Mouse (Mus musculus) bone marrow, adult 2 months (tissue): ENCODE results near the gene Liph.

Source experiments
- CTCF ChIP-seq: fragments of 200-500 bp; IDR thresholded peaks from 2 replicates; pipeline ENCODE4 v1.5.1; 2011; ENCODE audit warnings: low read length, control low read depth; ENCODE audit not compliant: control insufficient read depth, insufficient read depth
- POLR2A ChIP-seq: fragments of 200-500 bp; IDR thresholded peaks from 2 replicates; pipeline ENCODE4 v1.6.1; 2011; ENCODE audit warnings: low read depth, mild to moderate bottlenecking, control low read depth, low read length, borderline replicate concordance; ENCODE audit not compliant: control insufficient read depth

- TF ChIP-seq CTCF (no peak), POLR2A (no peak)
Observed at GRCm38 (mm10) chr16:21991774-21992173, 3.7 kb downstream of the Liph start.
